29 mouse cellular contexts compared by ENCODE assay signal in genomic region chr3:29734251-29734650, GRCm38 (mm10).
DNase-seq lines count a peak whose midpoint lies in the region; ATAC-seq lines count a peak whose summit lies in the region.
"Had no signal": no experiment of that assay in that cellular context is flagged by ENCODE, and none has a peak within 500 bp of the region (broad histone marks: within the 10 kb centered on the region; RNA-seq: fewer than 3 reads in every experiment).

No protein-coding gene starts in this region.

- no peaks in the 10 kb centered on the region for H3K4me1 ChIP-seq in hindbrain, embryonic 11.5 days (replicated peaks; ENCODE audit: control insufficient read depth, insufficient read depth, low read length)
- H3K4me1 ChIP-seq in hindbrain, embryonic 13.5 days (replicated peaks), result no peaks in the 10 kb centered on the region
- H3K4me1 ChIP-seq in embryonic facial prominence, embryonic 10.5 days, result peaks cover 13% of the 10 kb centered on the region; the same call in 1 of the 2 replicates
- H3K4me1 ChIP-seq in limb, embryonic 10.5 days, result peaks cover 16% of the 10 kb centered on the region
- peaks cover 8% of the 10 kb centered on the region for H3K4me1 ChIP-seq in forebrain, embryonic 10.5 days
- H3K4me1 ChIP-seq: embryonic facial prominence, embryonic 15.5 days; forebrain, embryonic 13.5 days; heart, embryonic 13.5 days had no signal

- no peaks in the 10 kb centered on the region for H3K27me3 ChIP-seq in hindbrain, embryonic 11.5 days (ENCODE audit: control insufficient read depth, insufficient read depth, low read length)
- 0 out of 2 replicates have a peak, but pooled peaks cover 3% of the 10 kb centered on the region for H3K27me3 ChIP-seq in hindbrain, embryonic 13.5 days
- no peaks in the 10 kb centered on the region for H3K27me3 ChIP-seq in embryonic facial prominence, embryonic 10.5 days (replicated peaks; ENCODE audit: low read depth, poor library complexity, severe bottlenecking)
- no peaks in the 10 kb centered on the region for H3K27me3 ChIP-seq in limb, embryonic 10.5 days (ENCODE audit: low read depth, poor library complexity, severe bottlenecking)
- no peaks in the 10 kb centered on the region for H3K27me3 ChIP-seq in forebrain, embryonic 10.5 days (ENCODE audit: poor library complexity, severe bottlenecking)
- H3K27me3 ChIP-seq: embryonic facial prominence, embryonic 15.5 days; forebrain, embryonic 13.5 days; heart, embryonic 13.5 days had no signal

- H3K36me3 ChIP-seq in hindbrain, embryonic 11.5 days (ENCODE audit: control insufficient read depth, insufficient read depth, low read length), result no peaks in the 10 kb centered on the region
- H3K36me3 ChIP-seq in hindbrain, embryonic 13.5 days, result no peaks in the 10 kb centered on the region
- H3K36me3 ChIP-seq in embryonic facial prominence, embryonic 10.5 days (replicated peaks), result no peaks in the 10 kb centered on the region
- no peaks in the 10 kb centered on the region for H3K36me3 ChIP-seq in limb, embryonic 10.5 days
- no peaks in the 10 kb centered on the region for H3K36me3 ChIP-seq in forebrain, embryonic 10.5 days (replicated peaks)
- H3K36me3 ChIP-seq: embryonic facial prominence, embryonic 15.5 days; heart, embryonic 13.5 days had no signal

- no peaks in the 10 kb centered on the region for H3K9me3 ChIP-seq in hindbrain, embryonic 11.5 days (ENCODE audit: control insufficient read depth, low read length)
- H3K9me3 ChIP-seq in hindbrain, embryonic 13.5 days, result no peaks in the 10 kb centered on the region
- no peaks in the 10 kb centered on the region for H3K9me3 ChIP-seq in embryonic facial prominence, embryonic 10.5 days
- H3K9me3 ChIP-seq in limb, embryonic 10.5 days (replicated peaks), result no peaks in the 10 kb centered on the region
- H3K9me3 ChIP-seq in forebrain, embryonic 10.5 days, result no peaks in the 10 kb centered on the region
- H3K9me3 ChIP-seq: embryonic facial prominence, embryonic 15.5 days; forebrain, embryonic 13.5 days; heart, embryonic 13.5 days had no signal

- ATAC-seq in hindbrain, embryonic 11.5 days (ENCODE audit: low FRiP score), result no peak
- ATAC-seq in hindbrain, embryonic 13.5 days (ENCODE audit: low FRiP score), result no peak
- ATAC-seq: forebrain, embryonic 13.5 days; intestine, embryonic 16.5 days; Patski had no signal

- peak; percentile 12 for DNase-seq in hindbrain, embryonic 11.5 days (ENCODE audit: low spot score)
- peak; percentile 36 for DNase-seq in embryonic facial prominence, embryonic 10.5 days (ENCODE audit: low spot score)
- peak; percentile 52 for DNase-seq in limb, embryonic 10.5 days (ENCODE audit: low spot score)
- no peak for DNase-seq in forebrain, embryonic 10.5 days (ENCODE audit: extremely low spot score, low spot score)
- no peak for DNase-seq in frontal cortex, postnatal 14 days (ENCODE audit: low spot score in 2 of 2)
- no peak for DNase-seq in cerebellum, adult 11-12 months
- DNase-seq: adrenal gland, postnatal 10 days; cerebellum, adult 11 months; cerebellum, adult 9-11 months; gastrocnemius, postnatal 36 days; heart, adult 2 months; heart, postnatal 10 days; kidney, postnatal 25 days; liver; lung, adult 2 months; lung, postnatal 10 days; midbrain, embryonic 14.5 days; right cerebral cortex, adult 18-20 months; spleen, adult 18-20 months; thymus, adult 18-20 months; thymus, postnatal 25 days had no signal

- WGBS in hindbrain, embryonic 11.5 days, result 18% methylated on average over 6 of the region's 6 CpGs
- 26% methylated on average over 6 of the region's 6 CpGs for WGBS in hindbrain, embryonic 13.5 days
- 24% methylated on average over 6 of the region's 6 CpGs for WGBS in embryonic facial prominence, embryonic 10.5 days
- 31% methylated on average over 6 of the region's 6 CpGs for WGBS in limb, embryonic 10.5 days
- 38% methylated on average over 6 of the region's 6 CpGs for WGBS in forebrain, embryonic 10.5 days

- H3K27ac ChIP-seq in hindbrain, embryonic 11.5 days (ENCODE audit: low read depth, low read length), result no peak overlapping the region
- no peak overlapping the region for H3K27ac ChIP-seq in hindbrain, embryonic 13.5 days
- peak overlapping the region; percentile 45; the same call in 1 of the 2 replicates for H3K27ac ChIP-seq in embryonic facial prominence, embryonic 10.5 days (replicated peaks)
- peak overlapping the region; percentile 67 for H3K27ac ChIP-seq in limb, embryonic 10.5 days
- no peak overlapping the region for H3K27ac ChIP-seq in forebrain, embryonic 10.5 days
- H3K27ac ChIP-seq: embryonic facial prominence, embryonic 15.5 days; forebrain, embryonic 13.5 days; heart, adult 2 months; heart, embryonic 13.5 days; liver, embryonic 14.5 days; macrophage had no signal

- no peak overlapping the region for H3K9ac ChIP-seq in hindbrain, embryonic 11.5 days (ENCODE audit: low read depth, low read length)
- no peak overlapping the region for H3K9ac ChIP-seq in hindbrain, embryonic 13.5 days
- H3K9ac ChIP-seq: embryonic facial prominence, embryonic 15.5 days; forebrain, embryonic 13.5 days; heart, embryonic 13.5 days; liver, embryonic 14.5 days had no signal

- H3K4me3 ChIP-seq in hindbrain, embryonic 11.5 days (ENCODE audit: low read depth, low read length), result no peak overlapping the region
- H3K4me3 ChIP-seq in hindbrain, embryonic 13.5 days, result no peak overlapping the region
- no peak overlapping the region for H3K4me3 ChIP-seq in embryonic facial prominence, embryonic 10.5 days
- H3K4me3 ChIP-seq in limb, embryonic 10.5 days, result no peak overlapping the region
- H3K4me3 ChIP-seq in forebrain, embryonic 10.5 days, result no peak overlapping the region
- H3K4me3 ChIP-seq: embryonic facial prominence, embryonic 15.5 days; forebrain, embryonic 13.5 days; heart, adult 2 months; heart, embryonic 13.5 days had no signal

- H3K4me2 ChIP-seq in hindbrain, embryonic 11.5 days (replicated peaks; ENCODE audit: low read depth, low read length), result no peak overlapping the region
- H3K4me2 ChIP-seq in hindbrain, embryonic 13.5 days, result no peak overlapping the region
- H3K4me2 ChIP-seq: embryonic facial prominence, embryonic 15.5 days; forebrain, embryonic 13.5 days; heart, embryonic 13.5 days had no signal

Comparison
In these comparisons a context has a peak if more than half of its experiments do, and no peak if none do; other contexts are left out.
1. DNase-seq: peak in hindbrain, embryonic 11.5 days (single experiment), embryonic facial prominence, embryonic 10.5 days (single experiment) and limb, embryonic 10.5 days (single experiment); none in forebrain, embryonic 10.5 days (single experiment), frontal cortex, postnatal 14 days (0 of 2) and cerebellum, adult 11-12 months (single experiment).
2. H3K27ac ChIP-seq: peak in embryonic facial prominence, embryonic 10.5 days (single experiment) and limb, embryonic 10.5 days (single experiment); none in hindbrain, embryonic 11.5 days (single experiment), hindbrain, embryonic 13.5 days (single experiment) and forebrain, embryonic 10.5 days (single experiment).